Mouse (Mus musculus): ENCODE measurements around the gene Soat1.

Soat1 gene

DNA sequence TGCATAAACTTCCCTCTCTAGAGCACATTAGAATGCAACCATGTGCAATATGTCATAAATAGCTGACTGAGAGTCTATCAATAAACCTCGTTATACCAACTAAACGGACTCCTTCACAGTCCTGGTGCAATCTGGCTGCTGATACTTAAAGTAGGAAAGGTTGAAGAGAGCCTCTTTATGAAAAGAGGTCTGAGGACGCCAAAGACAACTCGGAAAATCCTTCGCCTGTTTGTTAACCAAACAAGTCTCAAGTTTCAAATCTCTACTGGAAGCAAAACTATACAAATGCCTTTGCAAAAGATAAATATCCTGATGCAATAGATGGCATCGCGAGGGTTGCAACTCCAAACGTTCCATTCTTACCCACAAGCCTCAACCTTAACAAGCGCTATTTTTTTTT, 9.2 kb downstream of the Soat1 start:
- DNase-seq (ENCODE audit: inconsistent ontology term) = no peak

DNA sequence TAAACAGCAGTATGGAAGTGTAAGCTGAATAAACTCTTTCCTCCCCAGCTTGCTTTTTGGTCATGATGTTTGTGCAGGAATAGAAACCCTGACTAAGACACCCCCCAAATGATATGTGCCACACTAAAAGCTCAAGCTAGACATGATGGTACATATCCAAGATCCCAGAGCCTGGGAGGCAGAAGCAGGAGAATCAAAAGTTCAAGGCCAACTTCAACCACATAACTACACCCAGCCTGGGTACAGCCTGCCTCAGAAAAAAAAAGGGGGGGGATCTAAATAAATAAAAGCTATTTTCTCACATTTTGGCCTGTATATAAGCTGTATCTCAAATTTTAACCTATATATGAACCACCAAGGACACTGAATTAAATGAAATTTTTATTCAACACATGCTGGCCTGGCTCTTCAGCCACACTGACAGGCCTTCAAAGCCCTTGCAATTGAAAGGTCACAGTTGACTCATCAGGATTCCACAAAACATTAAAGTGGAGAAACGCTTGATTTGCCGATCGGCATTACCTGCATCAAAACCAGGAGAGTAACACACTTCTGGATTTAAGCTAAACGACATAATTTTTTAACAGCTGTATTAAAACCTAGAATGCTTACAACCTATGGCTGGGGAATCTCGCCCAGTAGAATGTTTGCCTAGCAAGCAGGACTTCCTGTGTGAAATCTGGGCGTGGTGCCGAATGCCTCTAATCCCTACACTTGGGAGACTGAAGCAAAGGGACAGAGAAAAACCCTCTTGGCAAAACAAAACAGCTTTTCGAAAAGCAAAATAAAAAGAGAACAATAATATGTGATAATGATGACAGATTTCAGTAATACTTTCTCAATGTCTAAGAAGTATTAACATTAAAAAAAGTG, 9.9 kb downstream of the Soat1 start:
- no peak for DNase-seq (ENCODE audit: inconsistent ontology term)

GRCm38 (mm10) chr1:156462273-156462991, 11.7 kb downstream of the Soat1 start:
- DNase-seq (ENCODE audit: inconsistent ontology term) = no peak

DNA sequence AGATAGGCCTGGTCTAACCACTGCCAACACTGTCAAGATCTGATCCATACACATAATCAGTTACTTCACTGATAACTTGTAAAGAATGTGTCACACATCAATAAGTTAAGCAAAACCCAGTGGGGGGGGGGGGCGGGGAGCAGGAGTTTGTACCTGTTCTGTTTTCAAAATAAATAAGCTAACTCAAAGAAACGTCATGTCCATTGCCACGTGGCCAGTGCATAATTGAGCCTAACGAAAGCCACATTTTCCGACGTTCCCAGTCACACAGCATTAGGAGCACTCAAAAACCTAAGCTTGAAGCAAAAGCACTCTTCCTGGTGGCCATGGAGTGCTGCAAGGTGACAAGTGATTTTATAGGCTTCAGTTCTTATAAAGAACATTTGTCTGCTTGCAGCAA, 13.1 kb downstream of the Soat1 start:
- DNase-seq (ENCODE audit: inconsistent ontology term) = no peak

- no peak for DNase-seq (ENCODE audit: inconsistent ontology term)
These were observed 13.9 kb downstream of the Soat1 start for GRCm38 (mm10) chr1:156460216-156460615.

GRCm38 (mm10) chr1:156459690-156460089, 14.4 kb downstream of the Soat1 start:
- no peak for DNase-seq (ENCODE audit: inconsistent ontology term)

DNA sequence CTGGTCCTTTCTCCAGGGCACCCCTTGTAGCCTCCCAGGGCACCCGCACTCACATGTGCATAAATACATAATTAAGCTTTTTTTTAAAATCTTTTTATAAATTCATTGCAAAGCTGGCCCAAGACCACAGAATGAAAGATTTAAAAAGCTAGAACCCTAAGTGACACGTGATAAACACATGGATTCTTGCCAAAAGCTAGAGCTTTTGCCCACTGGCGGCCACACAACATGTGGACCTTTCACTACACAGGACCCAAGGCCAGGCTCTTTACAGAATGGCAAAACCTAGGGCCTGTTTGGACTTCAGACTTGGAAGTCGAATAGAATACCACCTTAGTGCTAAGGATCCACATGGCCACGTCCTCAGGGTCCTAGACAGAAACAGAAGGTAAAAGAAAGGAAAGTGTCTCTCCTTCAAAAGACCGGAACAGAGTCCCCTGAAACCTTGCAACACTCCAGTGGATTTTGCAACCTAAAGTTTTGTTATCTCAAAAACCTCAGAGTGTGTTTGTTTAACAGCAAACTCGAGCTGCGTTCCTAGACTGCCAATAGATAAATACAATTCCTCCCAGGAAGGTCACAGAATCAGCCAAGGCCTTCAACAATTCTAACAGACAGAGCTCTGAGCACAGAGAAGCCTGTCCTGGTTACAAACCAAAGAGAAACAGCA, 15.6 kb downstream of the Soat1 start:
- no peak for DNase-seq (ENCODE audit: inconsistent ontology term)

- DNase-seq (ENCODE audit: inconsistent ontology term) = no peak
These were observed 18.9 kb downstream of the Soat1 start for GRCm38 (mm10) chr1:156455005-156455758.

- DNase-seq (ENCODE audit: inconsistent ontology term) = peak; percentile 43
These were observed 19.7 kb downstream of the Soat1 start for GRCm38 (mm10) chr1:156454384-156454783.

DNA sequence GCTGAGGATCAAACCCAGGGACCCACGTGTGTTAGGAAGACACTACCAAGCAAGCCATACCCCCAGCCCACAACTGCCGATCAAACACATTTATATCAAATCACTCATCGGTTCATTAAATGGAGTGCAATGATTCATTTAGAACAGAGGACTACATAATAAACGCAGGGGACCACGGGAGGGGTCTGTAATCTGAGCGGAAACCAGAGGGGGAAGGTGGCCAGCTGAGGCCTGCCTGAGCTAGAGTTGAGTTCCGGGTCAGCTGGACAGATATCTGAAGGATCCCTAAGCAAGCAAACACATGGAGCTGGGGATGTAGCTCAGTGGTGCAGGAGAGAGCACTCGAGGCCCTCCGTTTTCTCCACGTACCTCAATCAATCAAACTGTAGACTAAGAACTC, 20.3 kb downstream of the Soat1 start:
- DNase-seq (ENCODE audit: inconsistent ontology term) = no peak

DNA sequence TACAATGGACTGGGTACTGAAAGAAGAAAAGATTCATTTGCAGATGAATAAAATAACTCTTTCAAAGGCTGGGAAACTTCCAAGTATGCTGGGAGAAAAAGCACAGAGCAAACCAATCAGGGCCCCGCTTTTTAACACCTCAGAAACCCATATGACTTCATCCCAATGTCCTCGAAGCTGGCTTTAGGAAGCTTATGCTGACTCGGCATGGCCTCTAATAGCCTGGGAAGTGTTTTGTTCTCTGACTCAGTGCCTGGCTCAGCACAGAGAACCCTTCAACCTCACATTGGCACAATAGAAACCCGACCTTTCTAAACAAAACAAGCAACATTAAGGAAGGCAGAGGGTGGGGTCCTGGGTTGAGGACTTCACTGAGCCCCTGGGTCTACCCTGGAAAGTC, 23.7 kb downstream of the Soat1 start:
- DNase-seq (ENCODE audit: inconsistent ontology term) = peak; percentile 14

DNA sequence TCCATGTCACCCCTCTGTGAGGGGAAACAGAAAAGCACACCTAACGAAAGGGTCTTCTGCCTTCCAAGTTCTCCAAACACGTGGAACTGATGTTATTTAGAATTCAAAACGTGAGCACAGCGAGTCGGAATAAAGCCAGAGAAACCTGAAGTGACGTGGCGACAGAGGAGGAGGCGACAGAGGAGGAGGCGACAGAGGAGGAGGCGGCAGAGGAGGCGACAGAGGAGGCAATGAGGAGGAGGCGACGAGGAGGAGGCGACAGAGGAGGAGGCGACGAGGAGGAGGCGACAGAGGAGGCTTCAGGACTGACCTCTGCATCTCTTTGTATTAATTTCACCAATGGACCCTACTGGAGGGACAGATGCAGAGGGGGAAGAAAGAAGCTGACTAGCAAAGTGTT, 24.4 kb downstream of the Soat1 start:
- DNase-seq (ENCODE audit: inconsistent ontology term) = no peak

- DNase-seq (ENCODE audit: inconsistent ontology term) = no peak
These were observed 25.0 kb downstream of the Soat1 start for GRCm38 (mm10) chr1:156449089-156449488.

DNA sequence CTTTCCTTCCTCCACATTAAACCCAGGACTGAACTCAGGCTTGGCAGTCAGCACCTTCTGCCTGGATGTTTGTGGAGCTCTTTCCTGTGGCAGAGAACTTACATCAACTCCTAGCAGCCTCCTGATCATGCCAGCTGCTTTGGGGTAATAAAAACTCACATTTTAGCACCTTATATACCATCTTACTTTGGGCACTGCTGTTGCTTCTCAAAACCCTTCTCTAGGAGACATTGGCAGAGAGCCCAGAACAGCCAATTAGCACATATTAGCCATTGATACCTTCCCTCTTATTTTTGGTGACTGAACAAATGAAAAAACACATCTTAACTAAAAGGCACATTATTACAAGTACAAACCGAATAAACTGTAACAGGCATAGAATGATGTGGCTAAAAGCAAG, 29.1 kb downstream of the Soat1 start:
- DNase-seq (ENCODE audit: inconsistent ontology term) = no peak

GRCm38 (mm10) chr1:156442776-156443175, 31.4 kb downstream of the Soat1 start:
- no peak for DNase-seq (ENCODE audit: inconsistent ontology term)

- DNase-seq (ENCODE audit: inconsistent ontology term) = no peak
These were observed 31.9 kb downstream of the Soat1 start for GRCm38 (mm10) chr1:156442266-156442665.

DNA sequence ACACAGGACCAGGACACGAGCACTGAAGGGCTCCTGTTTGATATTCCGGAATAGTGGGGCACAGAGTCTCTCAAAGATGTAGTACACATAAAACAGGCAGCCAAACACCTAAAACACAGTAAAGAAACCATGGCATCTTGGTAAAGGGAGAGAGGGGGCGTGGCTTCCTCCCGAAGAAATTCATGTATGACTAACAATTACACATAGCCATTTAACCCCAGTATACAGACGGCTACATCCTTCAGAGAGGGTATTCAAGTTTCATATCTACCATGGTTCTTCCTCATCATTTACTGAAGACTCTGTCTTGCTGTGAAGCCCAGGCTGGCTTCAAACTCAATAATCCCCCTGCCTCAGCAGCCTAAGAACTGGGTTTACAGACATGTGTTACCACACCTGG, 36.4 kb downstream of the Soat1 start:
- DNase-seq (ENCODE audit: inconsistent ontology term) = no peak

- no peak for DNase-seq (ENCODE audit: inconsistent ontology term)
These were observed 37.0 kb downstream of the Soat1 start for GRCm38 (mm10) chr1:156437016-156437708.

DNA sequence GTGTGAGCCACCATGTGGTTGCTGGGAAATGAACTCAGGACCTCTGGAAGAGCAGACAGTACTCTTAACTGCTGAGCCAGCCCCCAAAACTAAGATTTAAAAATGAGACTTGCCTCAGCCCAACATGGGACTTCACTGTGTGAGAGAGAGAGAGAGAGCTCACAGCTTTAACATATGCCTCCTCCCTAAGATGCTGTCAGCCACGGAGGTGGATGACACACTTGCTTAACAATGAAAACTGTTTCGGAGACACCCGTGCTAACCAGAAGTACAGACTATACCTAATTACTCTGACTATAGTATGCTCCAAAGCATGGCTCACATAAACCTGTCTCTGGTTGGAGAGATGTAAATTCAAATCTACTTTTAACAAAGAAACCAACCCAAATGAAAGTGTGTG, 40.6 kb downstream of the Soat1 start:
- no peak for DNase-seq (ENCODE audit: inconsistent ontology term)

DNA sequence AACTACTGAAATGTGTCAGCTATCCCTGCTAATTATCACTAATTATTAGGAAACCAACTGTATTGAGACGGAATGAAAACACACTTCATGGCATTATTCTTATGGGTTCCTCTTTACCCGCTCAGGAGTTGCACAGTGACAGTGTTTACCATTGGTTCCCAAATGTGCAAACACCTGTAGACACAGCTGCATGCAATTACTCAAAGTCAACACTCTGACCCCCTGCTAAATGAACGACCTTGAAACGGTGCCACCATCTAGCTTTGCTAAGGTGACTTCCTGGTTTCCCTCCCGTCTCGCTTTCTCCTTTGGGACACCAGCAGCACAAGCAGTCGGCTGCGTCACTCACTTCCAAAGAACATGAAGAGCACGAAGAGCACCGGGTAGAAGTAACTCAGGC, 41.6 kb downstream of the Soat1 start:
- DNase-seq (ENCODE audit: inconsistent ontology term) = no peak

GRCm38 (mm10) chr1:156428434-156428833, 45.7 kb downstream of the Soat1 start:
- DNase-seq (ENCODE audit: inconsistent ontology term) = no peak

Measured in Muller cell, postnatal 12 days (primary cell).